Mouse (Mus musculus) brain, embryonic 14.5 days (tissue): ENCODE data around the gene Ankrd53. TPM values are rescaled to one million over a fixed set of nuclear protein-coding genes. Genes with fewer than 3 reads are reported as not detected.
A peak's percentile ranks its signal among the peaks of the same experiment; 100 is the strongest.

Experiments used
- DNase-seq: peaks from one replicate; pipeline ENCODE4 v3.0.0-alpha.2; 2011; ENCODE audit warnings: low read depth
- CTCF ChIP-seq: fragments of 200-500 bp; IDR thresholded peaks from 2 replicates; pipeline ENCODE4 v1.5.1; 2012; ENCODE audit warnings: inconsistent platforms, mild to moderate bottlenecking, moderate library complexity, borderline replicate concordance; ENCODE audit not compliant: insufficient read depth, insufficient read length; ENCODE audit errors: extremely low read depth
- POLR2A ChIP-seq: fragments of 200-500 bp; IDR thresholded peaks from 2 replicates; pipeline ENCODE4 v1.6.1; 2012; ENCODE audit warnings: mild to moderate bottlenecking, inconsistent platforms, borderline replicate concordance; ENCODE audit not compliant: poor library complexity, insufficient read depth, insufficient read length, severe bottlenecking; ENCODE audit errors: extremely low read depth
- polyA plus RNA-seq: library from polyadenylated mRNA; depleted of rRNA; stranded (reverse); fragments of >200 nt; gene quantifications from 2 replicates; pipeline ENCODE4 v1.2.3, GENCODE M21; 2012

Gene Ankrd53
- polyA plus RNA-seq, 1 experiment: not detected

DNA sequence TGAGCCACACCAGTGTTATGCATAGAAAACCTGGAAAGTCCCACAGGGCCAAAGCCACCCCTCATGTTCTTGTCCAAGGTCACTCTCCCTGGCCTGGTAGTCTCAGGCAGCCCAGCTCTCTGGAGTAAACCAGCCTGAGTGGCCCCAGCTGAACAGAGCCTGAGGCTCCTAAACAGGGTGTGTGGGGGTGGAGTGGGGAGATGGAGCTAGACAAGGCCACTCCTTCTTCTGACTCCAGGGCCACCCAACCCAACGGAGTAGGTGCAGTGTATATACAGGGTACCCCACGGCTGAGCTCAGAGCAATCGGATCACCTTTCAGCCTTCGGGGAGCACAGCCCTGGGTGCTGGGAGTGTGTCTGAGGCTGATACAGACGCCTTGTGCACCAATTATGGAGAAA lies 18.3 kb upstream of the Ankrd53 start:
- TF ChIP-seq CTCF: no peak
- no peak for TF ChIP-seq POLR2A
- no peak for DNase-seq

GRCm38 (mm10) chr6:83744557-83744956 lies 17.9 kb upstream of the Ankrd53 start:
- TF ChIP-seq CTCF (no peak), POLR2A (no peak)
- no peak for DNase-seq

DNA sequence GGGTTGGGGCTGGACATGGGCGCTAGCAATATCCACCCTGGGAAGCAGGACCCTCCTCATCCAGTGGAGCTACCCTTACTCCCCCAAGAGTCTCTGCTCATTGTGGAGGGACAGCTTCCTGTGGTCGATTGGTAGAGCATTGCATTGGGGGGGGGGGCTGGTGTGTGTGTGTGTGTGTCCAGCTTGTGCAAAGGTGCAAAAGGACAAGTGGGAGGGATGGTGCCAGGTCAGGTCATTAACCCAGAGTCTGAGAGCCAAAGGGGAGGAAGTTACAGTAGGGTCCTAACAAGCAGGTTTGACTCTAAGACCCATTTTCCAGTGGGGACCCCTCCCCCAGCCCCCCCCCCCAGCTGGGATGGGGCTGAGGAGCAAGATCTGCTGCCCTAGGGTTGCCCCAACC lies 17.0 kb upstream of the Ankrd53 start:
- TF ChIP-seq CTCF (no peak), POLR2A (no peak)
- DNase-seq: no peak

- DNase-seq: no peak
- TF ChIP-seq POLR2A (no peak), CTCF (no peak)
Observed at GRCm38 (mm10) chr6:83749286-83749685, 13.2 kb upstream of the Ankrd53 start.

- TF ChIP-seq POLR2A (no peak), CTCF (peak; percentile 84)
- DNase-seq: peak; percentile 56
Observed at GRCm38 (mm10) chr6:83750171-83750684, 12.2 kb upstream of the Ankrd53 start.

- no peak for DNase-seq
- TF ChIP-seq CTCF: no peak
- TF ChIP-seq POLR2A: no peak
Observed at GRCm38 (mm10) chr6:83756051-83756450, 6.4 kb upstream of the Ankrd53 start.

- no peak for TF ChIP-seq POLR2A
- TF ChIP-seq CTCF: no peak
- DNase-seq: peak; percentile 28
Observed at GRCm38 (mm10) chr6:83762880-83763431, 512 bp downstream of the Ankrd53 start.

DNA sequence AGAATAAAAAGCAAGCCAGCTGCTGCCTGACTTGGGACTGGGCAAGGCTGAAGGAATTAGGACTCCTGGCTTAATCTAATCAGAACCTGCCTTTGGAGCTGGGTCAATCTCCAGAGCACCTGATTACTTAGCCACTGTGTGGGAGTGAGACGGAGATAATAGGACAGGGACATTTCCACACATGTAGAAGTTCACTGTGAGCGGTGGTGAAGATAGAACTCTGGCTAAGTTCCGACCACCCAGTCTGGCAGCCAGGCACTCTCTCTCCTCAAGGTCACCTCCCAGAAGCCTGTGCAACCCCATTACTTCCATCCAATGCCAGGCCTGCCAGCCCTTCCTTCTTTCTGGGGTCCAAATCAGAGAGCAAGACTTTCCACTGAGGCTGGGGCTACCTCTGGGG lies 4.5 kb downstream of the Ankrd53 start:
- TF ChIP-seq POLR2A: no peak
- no peak for TF ChIP-seq CTCF
- no peak for DNase-seq

GRCm38 (mm10) chr6:83768485-83768884 lies 6.0 kb downstream of the Ankrd53 start:
- DNase-seq: no peak
- TF ChIP-seq POLR2A: no peak
- no peak for TF ChIP-seq CTCF

GRCm38 (mm10) chr6:83774126-83774525 lies 11.7 kb downstream of the Ankrd53 start:
- no peak for DNase-seq
- TF ChIP-seq POLR2A (no peak), CTCF (no peak)

- TF ChIP-seq CTCF: no peak
- TF ChIP-seq POLR2A: no peak
- peak; percentile 46 for DNase-seq
Observed at GRCm38 (mm10) chr6:83774781-83775563, 12.5 kb downstream of the Ankrd53 start.
